Mouse (Mus musculus): Measurements from ENCODE around the gene Tbc1d1. TPM values are rescaled to one million over a fixed set of nuclear protein-coding genes. Genes with fewer than 3 reads are reported as not detected.

The Tbc1d1 gene
- total and polyA plus RNA-seq, 2 experiments = 2.2 to 8.1 TPM

GRCm38 (mm10) chr5:64228252-64228651, 72.1 kb downstream of the Tbc1d1 start:
- Histone ChIP-seq H3K4me3 (ENCODE audit: insufficient read depth, low read depth, low read length) (no peak overlapping the region), H3K36me3 (ENCODE audit: control insufficient read depth, insufficient read depth, low read length) (no peaks in the 10 kb centered on the region), H3K27me3 (ENCODE audit: control insufficient read depth, insufficient read depth, low read length) (no peaks in the 10 kb centered on the region), H3K4me1 (ENCODE audit: control insufficient read depth, insufficient read depth, low read length) (0 out of 2 replicates have a peak, but pooled peaks cover 2% of the 10 kb centered on the region), H3K79me2 (ENCODE audit: control insufficient read depth, insufficient read depth, low read length) (no peaks in the 10 kb centered on the region; the same call in 1 of the 2 replicates), H3K27ac (replicated peaks; ENCODE audit: insufficient read depth, low read depth, low read length) (no peak overlapping the region), H3K9ac (ENCODE audit: low read depth, low read length) (no peak overlapping the region)
- DNase-seq (ENCODE audit: extremely low read depth, low read depth, low spot score) = no peak
- 76% methylated on average over 3 of the region's 3 CpGs for WGBS
- TF ChIP-seq POLR2A (IDR thresholded peaks at IDR 0.05; ENCODE audit: extremely low read depth, insufficient read depth, low read length) (no peak), CTCF (IDR thresholded peaks at IDR 0.05; ENCODE audit: low read depth, low read length) (no peak)

GRCm38 (mm10) chr5:64229336-64229866, 73.3 kb downstream of the Tbc1d1 start:
- H3K9ac ChIP-seq (ENCODE audit: low read depth, low read length) = peak overlapping the region; percentile 24
- WGBS = 16% methylated on average over 12 of the region's 12 CpGs
- peak; percentile 54 for DNase-seq (ENCODE audit: extremely low read depth, low read depth, low spot score)
- peak overlapping the region; percentile 75; the same call in 1 of the 2 replicates for H3K4me3 ChIP-seq (ENCODE audit: insufficient read depth, low read depth, low read length)
- no peaks in the 10 kb centered on the region for H3K36me3 ChIP-seq (ENCODE audit: control insufficient read depth, insufficient read depth, low read length)
- no peak for TF ChIP-seq CTCF (IDR thresholded peaks at IDR 0.05; ENCODE audit: low read depth, low read length)
- TF ChIP-seq POLR2A (IDR thresholded peaks at IDR 0.05; ENCODE audit: extremely low read depth, insufficient read depth, low read length) = no peak
- no peaks in the 10 kb centered on the region; the same call in 1 of the 2 replicates for H3K79me2 ChIP-seq (ENCODE audit: control insufficient read depth, insufficient read depth, low read length)
- H3K4me1 ChIP-seq (ENCODE audit: control insufficient read depth, insufficient read depth, low read length) = 0 out of 2 replicates have a peak, but pooled peaks cover 2% of the 10 kb centered on the region
- H3K27ac ChIP-seq (replicated peaks; ENCODE audit: insufficient read depth, low read depth, low read length) = peak overlapping the region; percentile 3
- no peaks in the 10 kb centered on the region for H3K27me3 ChIP-seq (ENCODE audit: control insufficient read depth, insufficient read depth, low read length)

DNA sequence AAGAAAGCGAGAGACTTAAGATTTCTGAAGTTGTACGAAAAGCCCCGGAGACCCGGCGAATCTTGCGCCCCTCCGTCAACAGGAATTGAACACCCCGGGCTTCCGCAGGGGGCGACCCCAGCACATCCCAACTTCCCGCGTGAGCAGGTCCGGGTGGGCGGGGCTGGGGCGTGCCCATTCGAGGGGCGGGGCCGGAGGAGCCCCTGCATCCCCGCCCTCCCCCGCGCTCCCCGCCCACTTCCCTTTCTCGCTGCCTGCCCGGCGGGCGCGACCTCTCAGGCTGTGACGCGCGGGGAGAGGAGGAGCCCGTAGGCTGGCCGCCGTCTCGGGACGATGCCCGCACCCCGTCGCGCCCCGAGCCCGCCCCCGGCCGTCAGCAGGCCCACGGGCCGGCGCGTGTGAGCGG, 74.0 kb downstream of the Tbc1d1 start:
- Histone ChIP-seq H3K4me3 (ENCODE audit: insufficient read depth, low read depth, low read length) (peak overlapping the region; percentile 75), H3K36me3 (ENCODE audit: control insufficient read depth, insufficient read depth, low read length) (no peaks in the 10 kb centered on the region), H3K27ac (replicated peaks; ENCODE audit: insufficient read depth, low read depth, low read length) (peak overlapping the region; percentile 3), H3K9ac (ENCODE audit: low read depth, low read length) (peak overlapping the region; percentile 68), H3K4me1 (ENCODE audit: control insufficient read depth, insufficient read depth, low read length) (0 out of 2 replicates have a peak, but pooled peaks cover 2% of the 10 kb centered on the region), H3K79me2 (ENCODE audit: control insufficient read depth, insufficient read depth, low read length) (no peaks in the 10 kb centered on the region; the same call in 1 of the 2 replicates), H3K27me3 (ENCODE audit: control insufficient read depth, insufficient read depth, low read length) (no peaks in the 10 kb centered on the region)
- DNase-seq (ENCODE audit: extremely low read depth, low read depth, low spot score) = peak; percentile 63
- TF ChIP-seq CTCF (IDR thresholded peaks at IDR 0.05; ENCODE audit: low read depth, low read length) = no peak
- no peak for TF ChIP-seq POLR2A (IDR thresholded peaks at IDR 0.05; ENCODE audit: extremely low read depth, insufficient read depth, low read length)
- WGBS = under 1% methylated on average over 47 of the region's 48 CpGs

- peak overlapping the region; percentile 14 for H3K27ac ChIP-seq (replicated peaks; ENCODE audit: insufficient read depth, low read depth, low read length)
- H3K4me1 ChIP-seq (ENCODE audit: control insufficient read depth, insufficient read depth, low read length) = 0 out of 2 replicates have a peak, but pooled peaks cover 2% of the 10 kb centered on the region
- peak overlapping the region; percentile 75 for H3K4me3 ChIP-seq (ENCODE audit: insufficient read depth, low read depth, low read length)
- no peak for DNase-seq (ENCODE audit: extremely low read depth, low read depth, low spot score)
- TF ChIP-seq CTCF (IDR thresholded peaks at IDR 0.05; ENCODE audit: low read depth, low read length) = no peak
- TF ChIP-seq POLR2A (IDR thresholded peaks at IDR 0.05; ENCODE audit: extremely low read depth, insufficient read depth, low read length) = no peak
- under 1% methylated on average over 30 of the region's 33 CpGs for WGBS
- H3K27me3 ChIP-seq (ENCODE audit: control insufficient read depth, insufficient read depth, low read length) = no peaks in the 10 kb centered on the region
- H3K9ac ChIP-seq (ENCODE audit: low read depth, low read length) = peak overlapping the region; percentile 68
- no peaks in the 10 kb centered on the region for H3K36me3 ChIP-seq (ENCODE audit: control insufficient read depth, insufficient read depth, low read length)
- no peaks in the 10 kb centered on the region; the same call in 1 of the 2 replicates for H3K79me2 ChIP-seq (ENCODE audit: control insufficient read depth, insufficient read depth, low read length)
These were observed 74.5 kb downstream of the Tbc1d1 start for GRCm38 (mm10) chr5:64230507-64231041.

DNA sequence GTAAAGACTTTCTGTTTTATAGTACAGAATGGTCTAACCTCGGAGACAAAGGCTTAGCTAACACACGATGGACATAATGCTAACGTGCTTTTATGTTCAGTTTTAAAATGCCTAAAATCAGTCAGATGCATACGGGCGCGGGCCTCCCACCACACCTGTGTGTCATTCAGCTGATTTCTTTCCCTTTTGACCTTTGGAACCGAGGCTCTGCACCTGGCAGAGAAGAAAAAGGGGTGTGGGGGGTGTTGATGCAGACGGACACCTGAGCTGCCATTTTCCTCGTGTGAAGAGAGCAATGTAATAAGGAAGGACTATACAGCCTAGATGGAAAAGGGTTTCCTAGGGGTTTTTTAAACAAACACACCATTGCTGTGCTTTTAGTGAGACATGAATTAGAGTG, 76.8 kb downstream of the Tbc1d1 start:
- DNase-seq (ENCODE audit: extremely low read depth, low read depth, low spot score) = no peak
- TF ChIP-seq POLR2A (IDR thresholded peaks at IDR 0.05; ENCODE audit: extremely low read depth, insufficient read depth, low read length) (no peak), CTCF (IDR thresholded peaks at IDR 0.05; ENCODE audit: low read depth, low read length) (no peak)
- Histone ChIP-seq H3K9ac (ENCODE audit: low read depth, low read length) (no peak overlapping the region), H3K27me3 (ENCODE audit: control insufficient read depth, insufficient read depth, low read length) (no peaks in the 10 kb centered on the region), H3K4me3 (ENCODE audit: insufficient read depth, low read depth, low read length) (no peak overlapping the region), H3K36me3 (ENCODE audit: control insufficient read depth, insufficient read depth, low read length) (no peaks in the 10 kb centered on the region), H3K27ac (replicated peaks; ENCODE audit: insufficient read depth, low read depth, low read length) (no peak overlapping the region), H3K4me1 (ENCODE audit: control insufficient read depth, insufficient read depth, low read length) (0 out of 2 replicates have a peak, but pooled peaks cover 5% of the 10 kb centered on the region), H3K79me2 (ENCODE audit: control insufficient read depth, insufficient read depth, low read length) (no peaks in the 10 kb centered on the region; the same call in 1 of the 2 replicates)
- WGBS = 69% methylated on average over 9 of the region's 9 CpGs

All from liver, adult 2 months (tissue).